Mouse (Mus musculus) cerebellum, adult (tissue): ENCODE measurements at regions not wholly inside any gene's neighbourhood (a gene's known extent, or its start where the extent isn't known, plus 50 kb on each side); places are given as distances from the start of the nearest gene placed in this dataset.
"Not testable (repeated sequence)": the region's sequence is repeated elsewhere in the genome, so short reads cannot be mapped to it uniquely, and the experiment has no call there.

ENCODE experiments used
- ATAC-seq: cut with Nextera tagmentation; 2 replicates; pipeline ENCODE4 v1.9.2; 2017; ENCODE audit warnings: mild to moderate bottlenecking, moderate library complexity, mixed read lengths; ENCODE audit not compliant: insufficient number of reproducible peaks, low FRiP score, low TSS enrichment

DNA sequence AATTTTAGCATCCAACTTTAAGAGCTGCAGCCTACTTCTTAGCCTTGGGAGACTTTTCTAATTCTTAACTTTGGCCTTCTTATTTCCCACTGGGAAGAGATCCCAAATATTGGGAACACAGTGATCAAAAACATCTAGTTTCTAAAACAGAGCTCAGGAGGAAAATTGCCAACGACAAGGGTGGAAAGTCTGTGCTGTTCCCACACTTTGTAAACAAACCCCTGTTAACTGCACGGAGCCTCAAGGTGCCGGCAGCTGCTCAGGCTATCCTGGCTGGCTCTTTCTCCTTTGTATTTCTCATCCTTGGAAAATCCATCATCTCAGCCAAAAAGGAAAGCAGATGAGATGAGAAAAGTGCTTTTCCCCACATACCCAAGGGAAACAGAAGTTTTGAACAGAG is 84.9 kb downstream of the Impad1 start:
- no peak for ATAC-seq

GRCm38 (mm10) chr4:4699102-4699501 is 94.1 kb downstream of the Impad1 start:
- ATAC-seq = no peak

- no peak for ATAC-seq
These were observed 97.7 kb downstream of the Impad1 start for GRCm38 (mm10) chr4:4695413-4695812.

DNA sequence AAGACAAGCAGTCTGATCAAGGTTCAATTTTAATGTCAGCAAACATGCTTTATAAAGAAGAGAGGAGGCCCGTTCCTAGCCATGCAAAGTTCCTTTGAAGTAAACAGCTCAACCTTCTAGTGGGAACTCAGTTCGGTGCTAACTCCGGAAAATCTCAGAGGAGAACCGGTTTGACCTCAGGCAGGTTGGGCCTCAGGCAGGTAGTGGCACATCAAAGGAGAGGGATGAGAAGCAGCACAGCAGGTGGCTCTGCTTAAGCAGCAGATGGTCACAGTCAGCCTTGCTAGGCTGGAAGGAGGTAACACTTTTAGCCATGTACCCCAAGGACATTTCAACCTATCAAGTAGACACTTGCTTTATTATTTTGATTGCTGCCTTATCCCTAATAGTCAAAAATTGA is 106.2 kb downstream of the Impad1 start:
- no peak for ATAC-seq

DNA sequence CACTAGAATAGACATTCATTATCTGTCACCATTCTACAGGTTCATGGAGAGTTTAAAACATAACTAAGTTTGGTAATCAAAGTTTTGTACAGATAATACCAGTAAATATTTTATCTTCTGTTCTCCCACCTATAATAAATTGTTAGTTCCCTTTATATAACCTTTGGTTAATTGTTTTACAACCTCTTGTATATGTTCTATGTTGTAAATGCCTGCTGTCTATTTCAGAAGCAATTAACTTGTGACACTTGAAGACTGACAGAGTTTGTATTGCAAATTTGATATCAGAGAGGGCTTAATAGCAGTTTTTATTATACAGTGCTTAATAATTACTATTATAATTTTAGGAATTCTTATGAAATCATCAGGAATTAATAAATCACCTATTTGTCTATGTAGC is 118.5 kb downstream of the Impad1 start:
- no peak for ATAC-seq

DNA sequence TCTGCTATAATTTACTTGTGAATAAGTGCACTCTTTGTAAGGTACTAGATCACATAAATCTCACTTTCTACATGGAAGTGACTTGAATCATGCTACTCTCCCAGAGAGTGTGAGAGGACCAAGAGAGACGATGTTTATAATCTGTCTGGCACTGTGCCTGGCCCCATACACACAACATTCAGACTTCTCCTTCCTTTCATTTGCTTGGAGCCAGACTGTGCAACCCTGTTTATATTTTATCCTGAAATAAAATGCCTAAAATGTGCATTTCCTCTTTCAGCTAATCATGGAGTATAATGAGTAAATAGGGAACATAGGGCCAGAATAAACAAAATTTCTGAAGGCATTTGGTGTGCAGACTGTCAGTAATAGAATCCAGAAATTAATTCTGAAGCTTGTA is 142.9 kb downstream of the Impad1 start:
- ATAC-seq = no peak

DNA sequence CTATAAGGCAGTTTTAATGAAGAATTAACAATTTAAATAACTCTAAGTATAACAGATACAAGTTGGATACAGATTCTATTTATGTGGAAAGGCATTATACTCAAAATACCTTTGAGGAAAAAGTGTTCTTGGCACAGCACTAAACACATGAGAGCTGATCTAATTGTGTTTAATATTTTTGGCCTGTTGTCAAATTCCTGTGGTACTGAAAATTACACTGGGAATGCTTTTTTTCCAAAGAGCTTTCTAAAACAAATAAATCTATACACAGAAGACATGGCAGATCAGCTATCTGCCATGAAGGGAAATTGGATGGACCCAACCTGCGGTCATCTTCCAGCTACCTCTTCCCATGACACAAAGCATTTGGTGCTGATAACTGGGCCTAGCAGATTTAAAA is 147.9 kb downstream of the Impad1 start:
- no peak for ATAC-seq

GRCm38 (mm10) chr4:4636258-4636657 is 156.9 kb downstream of the Impad1 start:
- ATAC-seq = no peak

DNA sequence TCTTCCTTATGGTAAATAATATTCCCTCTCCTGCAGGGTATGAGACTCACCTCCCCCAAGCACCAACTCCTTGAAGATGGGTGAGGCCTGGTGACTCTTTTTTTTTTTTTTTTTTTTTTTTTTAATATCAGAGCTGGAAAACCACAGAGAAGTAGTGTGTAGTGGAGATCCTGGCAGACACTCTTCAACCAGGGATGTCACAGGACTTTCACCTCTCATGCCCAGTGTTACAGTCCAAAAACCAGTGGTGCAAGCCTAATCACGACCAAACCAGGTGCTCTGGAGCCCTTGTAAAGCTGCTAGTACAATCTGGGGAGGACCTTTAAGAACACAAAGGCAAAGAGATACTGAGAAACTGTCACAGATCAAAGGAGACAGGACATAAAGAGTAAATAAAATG is 157.3 kb downstream of the Impad1 start:
- no peak for ATAC-seq

DNA sequence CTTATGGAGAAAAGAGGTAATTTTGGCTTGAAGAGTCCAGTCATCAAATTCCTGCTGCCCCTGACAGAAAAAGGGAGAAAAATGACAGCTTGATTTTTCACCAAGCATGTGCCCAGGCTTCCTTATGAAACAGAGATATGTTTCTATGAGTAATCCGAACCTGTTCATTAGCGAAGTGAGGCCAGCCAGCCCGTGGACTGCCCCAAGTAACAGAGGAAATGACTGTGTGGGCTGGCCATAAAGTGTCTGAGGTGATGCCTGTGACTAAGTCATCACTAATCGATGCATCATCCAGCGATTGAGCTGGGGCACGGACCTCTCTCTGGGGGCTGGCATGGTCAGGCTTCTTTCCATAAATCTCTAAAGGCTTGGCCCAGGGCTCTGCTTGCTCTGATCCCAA is 157.8 kb downstream of the Impad1 start:
- ATAC-seq = no peak

DNA sequence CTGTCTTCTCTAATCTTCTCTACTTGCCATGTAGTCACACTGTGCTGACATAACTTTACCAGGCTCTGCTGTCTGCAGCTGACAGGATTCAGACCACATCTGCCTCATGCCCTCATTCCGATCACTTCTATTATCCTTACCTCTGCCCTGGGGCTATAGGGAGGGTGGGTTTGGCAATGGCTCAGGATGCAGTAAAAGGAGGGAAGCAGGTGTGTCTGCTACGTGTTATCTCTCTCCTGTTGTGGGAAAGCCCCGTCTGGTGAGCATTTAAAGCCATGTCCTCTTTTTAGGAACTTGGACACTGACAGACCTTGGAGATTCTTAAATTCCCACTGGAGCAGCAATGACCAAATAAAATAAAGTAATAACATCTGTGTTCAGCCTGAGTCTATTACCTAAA is 158.5 kb downstream of the Impad1 start:
- ATAC-seq = no peak

- ATAC-seq = no peak
These were observed 162.4 kb downstream of the Impad1 start for GRCm38 (mm10) chr4:4630750-4631149.

- ATAC-seq = no peak
These were observed 163.9 kb downstream of the Impad1 start for GRCm38 (mm10) chr4:4629251-4629650.

DNA sequence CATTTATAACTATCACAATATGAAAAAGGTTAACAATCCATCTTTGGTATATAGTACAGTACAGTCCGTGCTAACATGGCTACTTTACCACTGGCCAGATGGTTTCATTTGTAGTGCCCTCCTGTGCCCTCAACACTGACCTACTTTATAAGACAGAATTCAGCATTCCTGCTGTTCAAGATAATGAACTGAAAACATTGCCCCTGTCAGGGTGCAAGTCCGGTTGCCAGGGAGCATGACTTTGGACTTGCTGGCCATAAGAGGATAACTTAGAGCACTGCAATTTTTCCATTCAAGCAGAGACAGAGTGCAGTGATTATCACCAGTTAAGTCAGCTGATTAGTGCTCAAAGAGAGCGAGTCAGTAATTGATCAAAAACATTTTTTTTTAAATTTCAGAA is 169.3 kb downstream of the Impad1 start:
- peak; percentile 58 for ATAC-seq

GRCm38 (mm10) chr4:4620135-4620534 is 173.0 kb downstream of the Impad1 start:
- ATAC-seq = not testable (repeated sequence)

- ATAC-seq = no peak
These were observed 178.6 kb downstream of the Impad1 start for GRCm38 (mm10) chr4:4614577-4614976.
